Mouse (Mus musculus): ENCODE measurements at regions not wholly inside any gene's neighbourhood (a gene's known extent, or its start where the extent isn't known, plus 50 kb on each side); places are given as distances from the start of the nearest gene placed in this dataset.

- no peak for DNase-seq
Observed at GRCm38 (mm10) chr2:45607393-45607792, 490.2 kb upstream of the Zeb2 start.

DNA sequence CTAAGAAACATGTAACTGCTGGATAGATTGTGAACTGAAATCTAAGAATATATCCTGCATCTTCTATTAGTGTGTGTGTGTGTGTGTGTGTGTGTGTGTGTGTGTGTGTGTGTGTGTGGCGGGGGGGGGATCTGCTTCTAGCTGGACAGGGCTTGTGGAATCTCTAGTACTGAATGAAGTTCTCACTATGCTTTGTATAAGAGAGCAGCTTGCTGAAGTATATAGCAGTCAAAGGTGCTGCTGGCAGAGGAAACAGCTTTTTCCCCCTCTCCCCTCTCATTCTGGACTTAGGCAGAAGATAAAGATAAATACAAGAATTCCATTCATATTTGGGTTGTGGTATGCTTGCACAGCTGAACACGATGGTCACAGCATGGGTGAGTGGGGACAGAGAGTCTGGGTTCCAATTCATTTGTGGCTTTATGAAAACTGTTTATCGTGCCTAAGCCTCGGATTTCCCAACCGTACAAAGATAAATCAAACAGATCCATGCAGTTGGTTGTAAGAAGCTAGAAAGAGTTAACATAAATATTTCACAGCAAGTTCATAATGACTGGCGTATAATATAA is 484.2 kb upstream of the Zeb2 start:
- no peak for DNase-seq

GRCm38 (mm10) chr2:45593765-45594164 is 476.6 kb upstream of the Zeb2 start:
- no peak for DNase-seq

DNA sequence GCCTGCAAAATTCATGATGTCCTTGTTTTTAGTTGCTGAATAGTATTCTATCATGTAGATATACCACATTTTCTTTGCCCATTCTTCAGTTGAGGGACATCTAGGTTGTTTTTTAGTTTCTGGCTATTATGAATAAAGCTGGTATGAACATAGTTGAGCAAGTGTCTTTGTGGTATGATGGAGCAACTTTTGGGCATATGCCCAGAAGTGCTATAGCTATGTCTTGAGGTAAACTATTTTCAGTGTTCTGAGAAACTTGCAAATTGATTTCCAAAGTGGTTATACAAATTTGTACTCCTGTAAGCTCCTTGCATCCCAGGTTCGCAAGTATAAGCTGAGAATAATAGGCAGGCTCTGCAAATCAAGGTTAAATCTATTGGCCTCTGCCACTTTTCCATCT is 473.8 kb upstream of the Zeb2 start:
- no peak for DNase-seq

- DNase-seq, result no peak
Observed at GRCm38 (mm10) chr2:45588248-45588647, 471.1 kb upstream of the Zeb2 start.

- DNase-seq, result no peak
Observed at GRCm38 (mm10) chr2:45586588-45587200, 469.5 kb upstream of the Zeb2 start.

DNA sequence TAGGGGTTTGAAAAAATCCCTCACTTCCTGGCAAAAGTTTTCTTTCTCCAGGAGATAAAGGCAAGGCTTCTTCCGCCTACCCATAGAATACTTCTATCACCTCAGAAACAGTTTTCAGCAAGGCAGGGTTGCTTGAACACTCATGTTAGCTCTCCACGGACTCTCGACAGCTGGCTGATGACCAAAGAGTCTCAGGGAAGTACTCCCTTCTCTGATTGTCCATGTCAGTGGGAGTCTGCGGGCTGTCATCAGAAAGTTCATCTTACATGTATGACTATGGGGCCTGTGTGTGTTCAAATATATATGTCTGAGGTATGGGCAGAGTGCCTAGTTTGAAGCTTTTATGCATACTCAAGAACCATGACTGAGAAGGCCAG is 464.3 kb upstream of the Zeb2 start:
- no peak for DNase-seq

- no peak for DNase-seq
Observed at GRCm38 (mm10) chr2:45580838-45581548, 463.8 kb upstream of the Zeb2 start.

DNA sequence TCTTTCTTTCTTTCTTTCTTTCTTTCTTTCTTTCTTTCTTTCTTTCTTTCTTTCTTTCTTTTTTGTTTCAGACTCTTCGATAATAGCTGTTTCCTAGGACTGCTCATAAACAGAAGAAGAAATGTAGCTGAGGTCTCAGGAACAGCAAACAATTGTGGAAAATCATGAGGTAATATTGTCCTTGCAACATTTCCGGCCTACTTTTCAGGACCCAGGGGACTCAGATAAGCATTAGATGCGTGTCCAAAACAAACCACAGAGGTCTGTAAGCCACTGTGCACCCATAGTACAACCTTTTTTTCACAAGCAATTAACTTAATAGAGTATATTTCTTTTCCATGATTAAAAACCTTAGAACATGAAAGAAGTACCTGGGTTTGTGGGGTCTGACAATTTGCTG is 455.7 kb upstream of the Zeb2 start:
- no peak for DNase-seq

DNA sequence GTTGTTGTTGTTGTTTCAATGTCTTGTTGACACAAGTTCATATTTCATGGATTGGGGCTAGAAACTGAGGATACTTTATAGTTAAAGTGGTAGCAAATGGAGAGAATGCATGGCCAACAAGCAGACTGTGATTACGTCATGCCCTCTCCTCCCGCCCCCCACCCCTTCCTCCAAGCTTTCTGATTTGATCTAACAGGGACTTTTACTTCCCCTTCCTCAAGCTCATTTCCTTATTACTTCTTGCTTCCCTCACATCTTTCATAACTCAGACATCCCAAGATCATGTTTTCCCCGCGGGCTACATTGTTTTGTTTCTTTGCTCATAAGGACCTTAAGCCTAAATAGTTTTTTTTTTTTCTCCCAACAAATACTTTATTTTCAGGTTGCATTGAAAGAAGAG is 437.5 kb upstream of the Zeb2 start:
- DNase-seq, result no peak

DNA sequence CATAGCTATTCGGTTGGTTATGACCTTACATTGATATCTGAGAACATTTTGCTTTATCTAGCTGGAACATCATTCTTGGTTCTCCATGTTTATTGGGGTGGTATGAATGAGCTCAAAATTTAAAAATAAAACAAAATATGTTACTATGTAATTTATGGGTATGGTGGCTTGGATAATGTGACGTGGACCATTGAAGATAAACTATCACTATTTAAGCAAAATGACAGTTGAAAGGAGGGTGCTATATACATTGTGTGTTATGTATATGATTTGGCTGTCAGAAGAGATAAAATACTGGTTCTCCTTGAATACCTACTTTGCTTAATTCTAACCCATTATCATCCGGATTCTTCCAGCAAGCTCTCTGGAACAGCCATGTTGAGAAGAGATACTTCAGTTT is 424.2 kb upstream of the Zeb2 start:
- no peak for DNase-seq

DNA sequence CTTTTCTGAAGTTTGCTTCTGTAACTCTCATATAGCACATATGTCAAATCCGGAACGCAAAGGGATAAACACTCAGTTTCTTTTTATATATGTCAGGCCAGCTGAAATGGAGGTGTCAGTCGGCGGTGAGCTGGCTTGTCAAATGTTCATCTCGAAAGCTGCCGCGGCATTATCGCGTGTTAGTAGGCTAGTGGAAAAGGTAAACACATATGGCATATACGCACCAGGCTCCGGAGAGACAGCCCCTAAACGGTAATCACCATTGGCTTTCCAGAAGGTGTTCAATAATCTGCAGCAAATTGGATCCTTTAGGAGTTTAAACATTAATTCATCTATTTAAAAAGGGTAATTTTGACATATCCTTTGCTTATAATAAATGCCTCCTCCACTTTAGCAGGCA is 421.8 kb upstream of the Zeb2 start:
- peak; percentile 32 to 37 for DNase-seq

DNA sequence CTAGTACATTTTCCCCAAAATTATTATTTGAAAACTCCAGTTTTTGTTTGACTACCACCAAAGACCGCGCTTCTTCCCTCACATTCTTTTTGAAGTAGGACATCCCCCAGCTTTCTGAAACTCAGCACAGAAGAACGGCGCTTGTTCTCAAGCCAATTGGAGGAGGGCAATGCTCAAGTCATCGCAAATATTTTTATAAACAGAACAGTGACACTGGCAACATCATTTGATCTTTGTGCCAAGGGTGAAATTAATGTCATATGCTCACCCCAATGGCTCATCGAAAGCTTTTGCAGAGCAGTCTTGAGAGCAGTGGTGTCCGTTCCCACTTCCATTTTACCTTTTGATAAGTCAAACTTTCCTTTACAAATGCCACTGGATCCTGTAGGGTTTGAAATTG is 420.5 kb upstream of the Zeb2 start:
- DNase-seq, result no peak

DNA sequence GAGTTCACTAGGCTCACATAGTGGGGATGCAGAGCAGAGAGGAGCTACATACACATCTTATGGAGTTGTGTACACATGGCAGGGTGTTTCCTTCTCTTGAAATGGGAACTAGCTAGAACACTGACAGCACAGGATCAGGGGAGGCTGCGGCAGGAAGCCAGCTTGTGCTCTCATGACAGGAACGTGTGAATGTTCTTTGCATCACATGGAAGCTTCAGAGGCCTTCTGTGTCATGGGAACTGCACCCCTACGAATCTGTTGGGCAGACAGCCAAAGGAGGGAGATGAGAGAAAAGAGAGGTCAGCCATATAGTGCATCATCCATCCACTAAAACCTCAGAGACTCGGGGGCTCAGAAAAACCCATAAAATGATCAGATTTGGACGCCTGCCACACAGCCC is 417.6 kb upstream of the Zeb2 start:
- DNase-seq, result no peak

- no peak for DNase-seq
Observed at GRCm38 (mm10) chr2:45522310-45522709, 405.1 kb upstream of the Zeb2 start.

- DNase-seq, result no peak
Observed at GRCm38 (mm10) chr2:45519550-45520152, 402.5 kb upstream of the Zeb2 start.

GRCm38 (mm10) chr2:45514290-45515180 is 397.3 kb upstream of the Zeb2 start:
- DNase-seq, result no peak

DNA sequence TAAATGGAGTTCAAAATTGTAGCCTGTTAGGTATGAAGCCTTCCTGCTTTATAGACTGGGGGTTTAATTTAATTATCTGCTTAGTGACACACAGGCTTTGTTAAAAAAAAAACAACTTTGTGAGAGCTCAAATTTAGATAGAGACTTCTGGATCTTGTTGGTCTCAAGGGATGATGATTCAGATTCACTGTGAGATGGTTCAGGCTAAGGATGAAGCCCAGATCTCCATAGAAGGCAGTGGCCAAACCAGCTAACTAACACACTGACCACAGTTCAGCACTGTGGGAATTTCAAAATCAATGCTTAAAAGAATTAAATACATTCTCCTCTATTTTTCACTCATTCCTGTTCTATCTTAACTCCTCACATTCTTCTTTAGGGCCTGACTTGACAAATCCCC is 395.7 kb upstream of the Zeb2 start:
- DNase-seq, result no peak

DNA sequence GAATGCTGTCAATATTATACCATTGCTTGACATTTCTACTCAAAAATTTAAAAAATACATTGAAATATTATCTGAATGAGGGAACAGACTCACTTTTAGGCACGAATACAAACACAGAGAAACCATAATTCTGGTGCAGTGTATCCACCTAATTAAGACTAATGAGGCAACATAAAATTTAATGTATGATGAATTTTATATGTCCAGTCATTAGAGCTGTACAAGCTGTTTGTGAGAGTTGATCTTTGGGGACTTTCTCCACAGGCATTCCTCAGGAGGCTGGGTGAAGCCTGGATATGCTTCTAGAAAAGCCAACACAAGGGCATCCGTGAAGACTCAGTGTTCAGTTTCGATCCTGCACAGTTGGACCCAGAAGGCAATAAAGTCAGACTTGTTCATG is 394.6 kb upstream of the Zeb2 start:
- no peak for DNase-seq

DNA sequence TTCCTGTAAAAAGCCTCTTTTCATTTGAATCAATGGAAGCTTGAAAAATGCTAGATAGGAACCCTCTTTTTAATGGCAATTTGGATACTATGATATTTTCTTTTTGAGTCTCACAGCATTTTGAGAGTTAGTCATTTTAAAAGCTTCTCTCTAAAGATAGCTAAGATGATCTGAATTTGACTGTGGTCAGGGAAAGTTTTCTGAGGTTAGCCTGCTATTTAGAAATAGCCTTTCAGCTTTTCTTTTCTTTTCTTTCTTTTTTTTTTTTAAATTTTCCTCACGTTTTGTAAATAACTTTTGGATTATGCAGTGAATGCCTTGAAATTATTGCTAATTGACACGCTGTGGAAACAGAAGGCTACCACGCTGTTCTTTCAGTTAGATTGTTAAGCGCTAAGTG is 387.3 kb upstream of the Zeb2 start:
- DNase-seq, result no peak

- no peak for DNase-seq
Observed at GRCm38 (mm10) chr2:45493656-45494055, 376.5 kb upstream of the Zeb2 start.

DNA sequence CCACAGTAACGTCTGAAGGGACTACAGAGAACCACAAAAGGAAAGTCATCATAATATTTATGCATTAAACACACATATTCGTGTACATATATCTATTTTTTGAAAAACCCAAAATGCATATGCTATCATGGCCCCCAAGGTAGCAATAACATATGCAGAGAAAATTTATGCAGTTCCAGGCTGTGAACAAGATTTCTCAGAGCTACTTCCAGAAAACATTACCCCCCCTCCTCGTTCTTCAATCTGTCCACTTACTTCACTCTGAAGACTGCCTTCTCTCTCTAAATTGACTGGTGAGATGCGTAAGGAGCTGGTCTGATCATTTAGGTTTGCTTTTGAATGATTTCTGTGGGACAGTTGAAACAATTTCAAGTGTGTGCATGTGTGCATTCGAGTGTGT is 369.3 kb upstream of the Zeb2 start:
- DNase-seq, result no peak

DNA sequence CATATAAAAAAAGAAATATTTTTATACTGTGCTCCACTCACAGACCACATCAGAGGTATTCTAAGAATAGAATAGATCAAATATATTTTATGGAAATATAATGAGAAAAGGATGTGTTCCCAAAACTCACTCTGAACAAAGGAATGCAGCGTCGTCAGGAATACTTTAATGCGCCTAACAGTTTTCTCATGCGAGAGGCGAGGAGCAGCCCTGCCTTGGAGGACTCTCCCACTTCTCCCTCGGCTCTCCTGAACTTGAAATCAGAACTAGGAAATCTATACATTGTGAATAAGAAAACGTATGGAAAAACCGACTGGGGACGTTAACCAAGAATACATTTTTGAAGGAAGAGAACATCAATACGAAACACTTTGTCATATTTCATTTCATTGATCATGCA is 368.3 kb upstream of the Zeb2 start:
- DNase-seq, result no peak
